Mouse (Mus musculus) olfactory bulb, adult 2 months (tissue): Measurements from ENCODE around the gene Zmynd8. TPM values are rescaled to one million over a fixed set of nuclear protein-coding genes. Genes with fewer than 3 reads are reported as not detected.

Experiments
- H3K27ac ChIP-seq: fragments of 200-500 bp; 2 replicates; pipeline ENCODE4 v1.5.1; 2012; ENCODE audit warnings: low read depth, low read length; ENCODE audit not compliant: insufficient read depth
- H3K4me1 ChIP-seq: fragments of 200-500 bp; 2 replicates; pipeline ENCODE4 v1.6.1; 2012; ENCODE audit warnings: low read length; ENCODE audit not compliant: control insufficient read depth, insufficient read depth
- H3K4me3 ChIP-seq: fragments of 200-500 bp; 2 replicates; pipeline ENCODE4 v1.5.1; 2012; ENCODE audit warnings: mild to moderate bottlenecking, low read depth, low read length, moderate library complexity; ENCODE audit not compliant: insufficient read depth
- CTCF ChIP-seq: fragments of 200-500 bp; IDR thresholded peaks from 2 replicates; pipeline ENCODE4 v1.5.1; 2012; ENCODE audit warnings: low read depth, mild to moderate bottlenecking, low read length, moderate library complexity; ENCODE audit not compliant: insufficient read depth
- POLR2A ChIP-seq: fragments of 200-500 bp; IDR thresholded peaks from 2 replicates; pipeline ENCODE4 v1.6.1; 2012; ENCODE audit warnings: mild to moderate bottlenecking, low read depth, low read length, moderate library complexity; ENCODE audit not compliant: insufficient read depth
- WGBS: fragments of 180-500 bp; shearing (Covaris S2); methylation state at CpG from one replicate; pipeline ENCODE4 v1.1.7; 2018; 5-methylcytosine and 5-hydroxymethylcytosine counted together
- polyA plus RNA-seq: library from polyadenylated mRNA; stranded (reverse); fragments of >200 nt; gene quantifications from 2 replicates; pipeline ENCODE4 v1.2.4, GENCODE M21; 2012; ENCODE audit warnings: low replicate concordance; ENCODE audit not compliant: missing spikeins, insufficient read depth, insufficient read length

Gene Zmynd8
- polyA plus RNA-seq, 1 experiment = 440 TPM

DNA sequence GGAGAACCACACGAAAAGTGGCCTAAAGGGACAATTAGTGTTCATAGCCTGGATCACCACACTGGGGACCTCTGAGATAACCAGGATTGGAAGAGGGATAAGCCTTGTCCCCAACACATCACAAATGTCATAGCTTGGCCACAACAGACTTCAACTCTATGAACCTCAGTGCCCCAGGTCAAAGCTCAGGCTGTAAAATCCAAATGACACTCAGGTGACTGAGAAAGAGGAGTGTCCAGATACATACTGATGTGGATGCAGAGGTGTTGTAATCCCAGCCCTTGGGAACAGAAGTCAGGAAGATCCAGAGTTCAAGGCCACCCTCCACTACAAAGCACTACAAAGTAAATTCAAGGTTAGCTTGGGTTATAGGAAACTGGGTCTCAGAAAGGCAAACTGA is 29.6 kb downstream of the Zmynd8 start:
- H3K27ac ChIP-seq = peak overlapping the region; percentile 26
- TF ChIP-seq CTCF = no peak
- no peak for TF ChIP-seq POLR2A
- H3K4me1 ChIP-seq = peaks cover 61% of the 10 kb centered on the region
- no peak overlapping the region for H3K4me3 ChIP-seq
- WGBS = 68% methylated on average over 1 of the region's 1 CpGs

DNA sequence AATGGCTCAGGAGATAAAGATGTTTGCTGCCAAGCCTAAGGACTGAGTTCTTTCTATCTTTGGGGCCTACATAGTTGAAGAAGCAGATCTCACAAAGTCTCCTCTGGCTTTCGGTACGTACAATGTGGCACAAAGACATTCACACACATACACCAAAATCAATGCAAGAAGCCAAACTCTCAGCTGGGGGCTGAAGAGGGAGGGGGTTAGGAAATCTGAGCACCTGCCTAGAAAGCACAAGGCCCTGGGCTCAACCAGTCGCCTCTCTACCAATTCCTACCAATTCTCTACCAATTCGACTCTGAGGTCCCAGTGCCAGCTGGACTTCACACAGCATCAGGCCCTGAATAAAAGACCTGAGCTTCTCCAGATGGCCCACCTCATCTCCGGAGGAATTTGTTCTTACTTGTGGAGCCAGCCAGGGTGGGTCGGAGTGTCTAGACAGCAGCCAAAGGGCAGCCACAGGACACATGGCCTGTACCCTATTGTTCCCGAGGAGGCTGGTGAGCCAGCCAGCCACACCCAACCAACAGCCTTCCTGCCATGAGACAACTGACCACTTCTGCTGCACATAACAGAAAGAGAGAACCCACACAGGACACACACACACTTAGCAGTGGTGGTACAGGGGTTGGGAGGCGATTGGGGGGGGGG is 30.2 kb downstream of the Zmynd8 start:
- Histone ChIP-seq H3K4me3 (no peak overlapping the region), H3K4me1 (peaks cover 60% of the 10 kb centered on the region), H3K27ac (peak overlapping the region; percentile 91)
- WGBS = 46% methylated on average over 8 of the region's 8 CpGs
- TF ChIP-seq CTCF = no peak
- TF ChIP-seq POLR2A = no peak

- 49% methylated on average over 9 of the region's 9 CpGs for WGBS
- Histone ChIP-seq H3K27ac (peak overlapping the region; percentile 91), H3K4me3 (no peak overlapping the region), H3K4me1 (peaks cover 53% of the 10 kb centered on the region)
- no peak for TF ChIP-seq CTCF
- TF ChIP-seq POLR2A = no peak
These were observed 31.3 kb downstream of the Zmynd8 start for GRCm38 (mm10) chr2:165867549-165867948.

DNA sequence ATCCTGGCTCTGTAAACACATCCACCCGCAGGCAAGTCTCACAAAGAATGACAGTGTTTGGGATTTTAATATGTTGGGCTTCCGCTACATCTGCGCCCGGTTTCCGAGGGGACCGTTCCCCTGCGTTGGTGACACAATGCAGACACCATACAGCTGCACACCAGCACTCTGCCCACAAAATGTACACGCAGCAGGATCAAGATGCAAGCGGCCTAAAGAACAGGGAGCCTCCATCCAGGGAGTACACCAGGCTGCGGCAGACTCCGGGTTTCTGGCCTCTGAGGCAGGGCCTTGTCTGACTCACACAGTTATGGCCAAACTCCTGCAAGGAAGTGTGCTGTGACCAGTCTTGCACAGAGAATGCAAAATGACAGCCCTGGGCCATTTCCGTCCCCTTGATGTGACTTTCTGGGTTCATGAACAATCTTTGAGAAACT is 31.8 kb downstream of the Zmynd8 start:
- peaks cover 54% of the 10 kb centered on the region for H3K4me1 ChIP-seq
- H3K4me3 ChIP-seq = no peak overlapping the region
- WGBS = 11% methylated on average over 12 of the region's 12 CpGs
- TF ChIP-seq CTCF (no peak), POLR2A (no peak)
- H3K27ac ChIP-seq = peak overlapping the region; percentile 91

- peaks cover 56% of the 10 kb centered on the region for H3K4me1 ChIP-seq
- H3K27ac ChIP-seq = peak overlapping the region; percentile 91
- TF ChIP-seq POLR2A (no peak), CTCF (no peak)
- no peak overlapping the region for H3K4me3 ChIP-seq
- WGBS = 14% methylated on average over 8 of the region's 8 CpGs
These were observed 32.4 kb downstream of the Zmynd8 start for GRCm38 (mm10) chr2:165866412-165866811.

DNA sequence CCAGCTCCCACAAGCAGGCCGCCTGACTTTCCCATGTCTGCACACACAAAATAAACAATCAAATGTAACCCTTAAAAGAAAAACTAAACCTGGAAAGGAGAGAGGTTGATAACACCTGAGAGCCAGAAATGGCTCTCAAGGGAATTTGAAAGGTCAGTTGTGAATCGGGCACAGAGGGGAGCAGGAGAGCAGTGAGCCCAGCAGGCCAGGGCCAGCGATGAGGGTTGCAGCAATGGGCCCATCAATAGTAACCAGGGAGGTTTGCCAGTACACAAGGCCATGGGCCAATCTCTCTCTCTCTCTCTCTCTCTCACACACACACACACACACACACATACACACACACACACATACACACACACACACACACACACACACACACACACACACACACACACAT is 34.0 kb downstream of the Zmynd8 start:
- TF ChIP-seq POLR2A = no peak
- no peak for TF ChIP-seq CTCF
- Histone ChIP-seq H3K4me3 (no peak overlapping the region), H3K4me1 (peaks cover 58% of the 10 kb centered on the region), H3K27ac (peak overlapping the region; percentile 42; the same call in 1 of the 2 replicates)
- 44% methylated on average over 3 of the region's 3 CpGs for WGBS

DNA sequence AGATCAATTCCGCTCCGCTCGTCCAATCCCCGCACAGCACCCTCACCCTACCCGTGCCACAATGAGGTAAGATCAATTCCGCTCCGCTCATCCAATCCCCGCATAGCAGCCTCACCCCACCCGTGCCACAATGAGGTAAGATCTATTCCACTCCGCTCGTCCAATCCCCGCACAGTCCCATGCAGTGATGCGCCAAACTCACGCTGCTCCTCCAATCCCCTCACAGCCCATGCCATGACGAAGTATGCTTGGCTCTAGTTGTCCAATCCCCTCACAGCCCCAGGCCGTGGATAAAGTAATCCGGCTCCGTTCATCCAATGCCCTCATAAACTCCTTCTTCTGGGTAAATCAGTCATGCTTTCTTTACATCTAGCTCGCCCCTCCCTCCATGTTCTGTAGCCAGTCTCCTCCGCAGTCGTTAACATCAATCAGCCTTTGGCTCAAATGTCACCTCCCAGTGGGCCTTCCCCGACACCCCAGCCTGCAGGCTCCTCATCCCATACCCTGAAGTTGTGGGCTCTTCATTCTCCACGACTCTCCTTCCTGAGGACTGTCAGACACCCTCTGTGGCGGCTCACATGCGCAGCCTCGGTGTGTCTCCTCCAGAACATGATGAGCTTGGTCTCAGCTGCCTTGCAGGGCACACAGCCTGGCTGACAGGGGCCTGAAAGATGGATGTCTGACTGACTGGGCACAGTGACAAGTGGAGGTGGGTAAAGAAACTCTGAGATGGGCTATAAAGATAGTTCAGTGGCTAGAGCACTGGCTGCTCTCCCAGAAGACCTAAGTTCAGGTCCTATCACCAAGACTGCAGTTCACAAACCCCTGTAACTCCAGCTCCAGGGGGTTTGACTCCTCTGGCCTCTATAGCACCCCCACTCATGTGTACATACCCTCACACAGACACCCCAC is 36.9 kb downstream of the Zmynd8 start:
- TF ChIP-seq POLR2A = no peak
- TF ChIP-seq CTCF = no peak
- 80% methylated on average over 26 of the region's 26 CpGs for WGBS
- peaks cover 67% of the 10 kb centered on the region for H3K4me1 ChIP-seq
- no peak overlapping the region for H3K4me3 ChIP-seq
- H3K27ac ChIP-seq = 0 out of 2 replicates have a peak overlapping the region, but pooled peaks have one; percentile 4

GRCm38 (mm10) chr2:165860962-165861682 is 37.7 kb downstream of the Zmynd8 start:
- peaks cover 69% of the 10 kb centered on the region for H3K4me1 ChIP-seq
- WGBS = 71% methylated on average over 20 of the region's 20 CpGs
- H3K27ac ChIP-seq = no peak overlapping the region
- no peak for TF ChIP-seq POLR2A
- no peak for TF ChIP-seq CTCF
- no peak overlapping the region for H3K4me3 ChIP-seq

DNA sequence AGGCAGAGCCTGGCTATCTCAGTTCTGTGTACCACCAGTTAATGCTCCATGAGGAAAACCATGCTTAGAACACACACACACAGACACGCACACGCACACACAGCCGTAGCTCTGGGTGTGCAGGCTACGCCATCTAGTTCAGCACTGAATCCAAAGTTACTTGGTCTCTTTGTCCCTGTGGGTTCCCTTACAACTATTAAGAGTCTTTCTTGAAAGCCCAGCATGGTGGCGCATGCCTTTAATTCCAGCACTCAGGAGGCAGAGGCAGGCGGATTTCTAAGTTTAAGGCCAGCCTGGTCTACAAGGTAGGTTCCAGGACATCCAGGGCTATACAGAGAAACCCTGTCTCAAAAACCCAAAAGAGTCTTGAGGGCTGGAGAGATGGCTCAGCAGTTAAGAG is 38.4 kb downstream of the Zmynd8 start:
- 97% methylated on average over 6 of the region's 6 CpGs for WGBS
- no peak overlapping the region for H3K4me3 ChIP-seq
- H3K27ac ChIP-seq = peak overlapping the region; percentile 42
- TF ChIP-seq POLR2A = no peak
- peaks cover 71% of the 10 kb centered on the region for H3K4me1 ChIP-seq
